Mouse (Mus musculus) spleen, adult 2 months (tissue): ENCODE results near the gene Slc25a5. TPM values are rescaled to one million over a fixed set of nuclear protein-coding genes. Genes with fewer than 3 reads are reported as not detected.

Source experiments
- DNase-seq, 2 experiments: peaks; one replicate each; pipeline versions ENCODE4 v3.0.0 to v3.0.0-alpha.2; 2012 to 2021; ENCODE audit warnings: low spot score in 2 of 2, low read depth in 1 of 2
- H3K27ac ChIP-seq: fragments of 200-500 bp; 2 replicates; pipeline ENCODE4 v1.5.1; 2012; ENCODE audit warnings: low read length, inconsistent platforms; ENCODE audit not compliant: insufficient read depth
- H3K27me3 ChIP-seq: fragments of 200-500 bp; 2 replicates; pipeline ENCODE4 v1.6.1; 2012; ENCODE audit warnings: mild to moderate bottlenecking, moderate library complexity, low read length, inconsistent platforms; ENCODE audit not compliant: control insufficient read depth, insufficient read depth
- H3K36me3 ChIP-seq: fragments of 200-500 bp; 2 replicates; pipeline ENCODE4 v1.6.1; 2012; ENCODE audit warnings: mild to moderate bottlenecking, low read length, inconsistent platforms; ENCODE audit not compliant: control insufficient read depth, insufficient read depth
- H3K4me1 ChIP-seq: fragments of 200-500 bp; 2 replicates; pipeline ENCODE4 v1.6.1; 2011; ENCODE audit warnings: inconsistent platforms; ENCODE audit not compliant: control insufficient read depth, insufficient read depth, insufficient read length
- H3K4me3 ChIP-seq: fragments of 200-500 bp; 2 replicates; pipeline ENCODE4 v1.5.1; 2011; ENCODE audit warnings: mild to moderate bottlenecking, inconsistent platforms; ENCODE audit not compliant: insufficient read depth, insufficient read length; ENCODE audit errors: extremely low read depth
- CTCF ChIP-seq: fragments of 200-500 bp; IDR thresholded peaks from 2 replicates; pipeline ENCODE4 v1.5.1; 2011; ENCODE audit warnings: mild to moderate bottlenecking, inconsistent platforms; ENCODE audit not compliant: insufficient read depth, insufficient read length, insufficient replicate concordance; ENCODE audit errors: extremely low read depth
- POLR2A ChIP-seq: fragments of 200-500 bp; IDR thresholded peaks from 2 replicates; pipeline ENCODE4 v1.6.1; 2011; ENCODE audit warnings: low read depth, low read length, inconsistent platforms
- WGBS: fragments of 180-500 bp; shearing (Covaris S2); methylation state at CpG from one replicate; pipeline ENCODE4 v1.1.7; 2018; 5-methylcytosine and 5-hydroxymethylcytosine counted together
- polyA plus RNA-seq: library from polyadenylated mRNA; depleted of rRNA; stranded (reverse); fragments of >200 nt; gene quantifications from 2 replicates; pipeline ENCODE4 v1.2.3, GENCODE M21; 2012

The Slc25a5 gene
- polyA plus RNA-seq, 1 experiment: 263 TPM

DNA sequence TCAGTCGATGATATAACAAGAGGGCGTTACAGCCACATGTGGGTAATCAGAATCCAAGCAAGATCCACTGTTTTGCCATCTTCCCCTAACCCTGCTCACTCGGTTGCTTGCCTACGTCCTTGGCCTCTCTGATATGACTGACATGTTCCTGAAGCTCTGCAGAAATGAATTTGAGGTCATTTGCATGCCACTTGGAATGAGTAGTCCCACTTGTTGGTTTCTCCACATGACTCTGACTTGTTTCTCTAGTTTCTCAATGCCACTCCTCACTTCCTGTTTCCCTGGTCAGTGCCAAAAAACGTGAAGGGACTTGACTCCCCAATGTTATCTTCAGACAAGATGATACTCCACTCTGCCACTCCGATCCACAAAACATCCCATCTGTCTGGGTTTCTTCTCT lies 36.9 kb upstream of the Slc25a5 start:
- Histone ChIP-seq H3K36me3 (no peaks in the 10 kb centered on the region), H3K27ac (no peak overlapping the region), H3K4me3 (no peak overlapping the region), H3K4me1 (peaks cover 5% of the 10 kb centered on the region; the same call in 1 of the 2 replicates), H3K27me3 (no peaks in the 10 kb centered on the region)
- no peak for DNase-seq
- 57% methylated on average over 6 of the region's 6 CpGs for WGBS
- no peak for TF ChIP-seq CTCF

DNA sequence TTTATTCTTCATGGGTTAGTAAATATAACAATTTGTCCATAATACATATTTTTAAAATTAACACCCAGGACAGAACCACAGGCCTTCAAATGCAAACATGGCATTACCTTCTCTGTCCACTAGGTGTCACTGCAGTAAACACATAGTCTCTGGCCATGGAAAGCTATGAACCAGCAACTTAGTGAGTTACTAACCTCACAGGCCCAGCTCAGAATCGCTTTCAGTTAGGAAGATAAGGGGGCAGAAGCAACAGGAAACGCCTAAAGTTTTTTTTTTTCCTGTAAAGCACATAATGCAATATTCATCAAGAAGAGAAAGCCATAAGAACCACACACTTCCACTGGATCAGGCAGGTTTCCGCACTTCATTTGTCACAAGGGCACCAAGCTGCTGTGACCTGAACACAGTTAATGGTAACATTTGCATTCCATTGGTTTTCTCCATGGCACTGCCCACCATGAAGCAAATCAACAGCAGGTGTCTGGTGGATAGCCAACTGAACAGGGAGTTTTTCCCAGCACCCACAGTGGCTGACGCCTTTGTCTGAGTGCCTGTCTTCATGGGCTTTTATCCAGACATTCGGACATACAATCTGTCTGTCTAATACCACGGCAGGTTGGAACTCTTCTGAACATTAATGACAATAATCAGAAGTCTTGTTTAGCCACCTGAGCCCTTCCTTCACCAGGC lies 34.4 kb upstream of the Slc25a5 start:
- DNase-seq: peak; percentile 21 to 34
- WGBS: 64% methylated on average over 6 of the region's 6 CpGs
- Histone ChIP-seq H3K4me1 (peaks cover 5% of the 10 kb centered on the region; the same call in 1 of the 2 replicates), H3K27ac (no peak overlapping the region), H3K27me3 (no peaks in the 10 kb centered on the region), H3K36me3 (no peaks in the 10 kb centered on the region), H3K4me3 (no peak overlapping the region)
- no peak for TF ChIP-seq POLR2A
- no peak for TF ChIP-seq CTCF

GRCm38 (mm10) chrX:36762289-36762688 lies 33.2 kb upstream of the Slc25a5 start:
- no peak overlapping the region for H3K27ac ChIP-seq
- WGBS: 81% methylated on average over 5 of the region's 5 CpGs
- peaks cover 5% of the 10 kb centered on the region; the same call in 1 of the 2 replicates for H3K4me1 ChIP-seq
- no peak for DNase-seq
- no peak for TF ChIP-seq CTCF
- TF ChIP-seq POLR2A: no peak
- no peaks in the 10 kb centered on the region for H3K36me3 ChIP-seq
- no peaks in the 10 kb centered on the region for H3K27me3 ChIP-seq
- H3K4me3 ChIP-seq: no peak overlapping the region

DNA sequence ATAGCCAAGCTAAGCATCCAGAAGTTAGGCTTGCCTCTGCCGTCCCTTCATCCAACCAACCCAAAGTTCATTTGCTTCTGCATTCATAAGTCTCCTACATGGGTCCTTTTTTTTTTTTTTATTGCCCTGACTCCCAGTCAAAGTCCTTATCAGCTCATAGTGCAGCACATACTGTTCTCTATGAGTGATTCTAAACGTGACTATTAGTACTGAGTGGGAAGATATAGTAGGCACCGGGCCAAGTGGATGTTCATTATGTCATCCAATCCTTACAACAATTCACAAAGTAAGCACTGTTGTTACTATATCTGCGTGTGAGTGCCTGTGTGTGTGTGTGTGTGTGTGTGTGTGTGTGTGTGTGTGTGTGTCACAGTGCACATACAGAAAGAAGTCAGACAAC lies 32.6 kb upstream of the Slc25a5 start:
- peaks cover 4% of the 10 kb centered on the region; the same call in 1 of the 2 replicates for H3K4me1 ChIP-seq
- TF ChIP-seq CTCF (no peak), POLR2A (no peak)
- H3K27ac ChIP-seq: no peak overlapping the region
- no peaks in the 10 kb centered on the region for H3K27me3 ChIP-seq
- no peaks in the 10 kb centered on the region for H3K36me3 ChIP-seq
- no peak overlapping the region for H3K4me3 ChIP-seq
- 73% methylated on average over 4 of the region's 4 CpGs for WGBS
- no peak for DNase-seq

DNA sequence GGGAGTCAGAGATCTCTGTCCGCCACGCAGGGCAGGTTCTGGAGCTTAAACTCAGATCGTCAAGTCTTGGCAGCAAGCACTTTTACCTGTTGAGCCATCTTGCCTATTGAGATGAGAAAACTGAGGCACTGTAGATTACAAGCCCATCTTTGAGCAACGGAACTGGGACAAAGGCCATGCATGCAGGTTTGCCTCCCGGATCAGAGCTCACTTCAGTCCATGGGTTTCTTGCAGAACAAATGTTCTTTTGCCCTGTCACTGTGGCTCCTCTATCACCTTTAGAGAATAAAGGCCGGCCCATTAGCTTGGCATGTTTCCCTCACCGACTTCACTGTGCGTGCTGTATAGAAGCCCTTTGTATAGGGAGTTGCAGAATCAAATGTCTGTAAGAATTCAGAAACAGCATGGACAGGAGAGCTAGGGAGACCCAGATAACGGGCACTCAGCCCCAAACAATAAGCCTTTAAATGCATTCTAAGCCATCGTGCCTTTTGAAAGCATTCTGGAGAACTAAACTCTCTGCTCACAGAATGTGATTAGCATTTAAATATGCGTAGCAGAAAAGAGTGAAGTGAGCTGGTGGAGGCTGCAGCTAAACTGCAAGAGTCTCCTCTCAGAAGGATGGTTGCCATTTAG lies 32.0 kb upstream of the Slc25a5 start:
- TF ChIP-seq CTCF: no peak
- TF ChIP-seq POLR2A: no peak
- DNase-seq: no peak
- no peaks in the 10 kb centered on the region for H3K27me3 ChIP-seq
- 83% methylated on average over 11 of the region's 11 CpGs for WGBS
- H3K27ac ChIP-seq: no peak overlapping the region
- peaks cover 3% of the 10 kb centered on the region; the same call in 1 of the 2 replicates for H3K4me1 ChIP-seq
- H3K36me3 ChIP-seq: no peaks in the 10 kb centered on the region
- H3K4me3 ChIP-seq: no peak overlapping the region

GRCm38 (mm10) chrX:36763934-36764317 lies 31.5 kb upstream of the Slc25a5 start:
- WGBS: 70% methylated on average over 2 of the region's 2 CpGs
- Histone ChIP-seq H3K27me3 (no peaks in the 10 kb centered on the region), H3K4me1 (no peaks in the 10 kb centered on the region), H3K4me3 (no peak overlapping the region), H3K36me3 (no peaks in the 10 kb centered on the region), H3K27ac (no peak overlapping the region)
- DNase-seq: no peak
- no peak for TF ChIP-seq CTCF
- TF ChIP-seq POLR2A: no peak

DNA sequence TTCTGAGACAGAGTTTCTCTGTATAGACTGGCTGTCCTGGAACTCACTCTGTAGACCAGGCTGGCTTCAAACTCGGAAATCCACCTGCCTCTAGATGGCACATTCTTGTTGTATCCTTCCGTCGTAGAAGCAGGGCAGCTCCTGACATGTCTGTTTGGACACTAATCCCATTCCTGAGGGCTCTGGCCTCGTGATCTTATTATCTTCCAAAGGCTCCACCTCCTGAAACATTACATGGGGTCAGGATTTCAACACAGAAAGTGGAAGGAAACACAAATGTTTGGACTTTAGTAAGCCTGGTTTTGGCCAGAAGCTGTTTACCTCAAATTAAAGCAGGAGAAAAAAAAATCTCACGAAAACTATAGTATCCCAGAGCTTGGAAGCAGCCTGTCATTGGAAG lies 28.1 kb upstream of the Slc25a5 start:
- Histone ChIP-seq H3K4me1 (no peaks in the 10 kb centered on the region), H3K36me3 (no peaks in the 10 kb centered on the region), H3K27ac (no peak overlapping the region), H3K4me3 (no peak overlapping the region), H3K27me3 (no peaks in the 10 kb centered on the region)
- WGBS: 77% methylated on average over 5 of the region's 5 CpGs
- DNase-seq: no peak
- TF ChIP-seq POLR2A (no peak), CTCF (no peak)
